Mouse (Mus musculus) erythroid progenitor cell, adult 5-6 weeks (primary cell): ENCODE results near the gene Etv4. TPM values are rescaled to one million over a fixed set of nuclear protein-coding genes. Genes with fewer than 3 reads are reported as not detected.

ENCODE experiments used
- ATAC-seq: replicated peaks from 2 replicates; pipeline ENCODE4 v1.8.0; 2016; ENCODE audit warnings: moderate number of reproducible peaks, mild to moderate bottlenecking, moderate TSS enrichment, inconsistent platforms; ENCODE audit not compliant: poor library complexity, low FRiP score, severe bottlenecking
- total RNA-seq, 2 experiments: library from RNA; stranded (forward) in 1 of 2; stranded (reverse) in 1 of 2; fragments of 150-400 nt in 1 of 2; fragments of 186-747, 209-891 nt in 1 of 2; gene quantifications; 2 replicates each; pipeline versions ENCODE4 v1.2.3 to v1.2.4; 2015 to 2017; ENCODE audit warnings: low replicate concordance in 2 of 2

Gene Etv4
- total RNA-seq, 2 experiments from 2014 or later = not detected

DNA sequence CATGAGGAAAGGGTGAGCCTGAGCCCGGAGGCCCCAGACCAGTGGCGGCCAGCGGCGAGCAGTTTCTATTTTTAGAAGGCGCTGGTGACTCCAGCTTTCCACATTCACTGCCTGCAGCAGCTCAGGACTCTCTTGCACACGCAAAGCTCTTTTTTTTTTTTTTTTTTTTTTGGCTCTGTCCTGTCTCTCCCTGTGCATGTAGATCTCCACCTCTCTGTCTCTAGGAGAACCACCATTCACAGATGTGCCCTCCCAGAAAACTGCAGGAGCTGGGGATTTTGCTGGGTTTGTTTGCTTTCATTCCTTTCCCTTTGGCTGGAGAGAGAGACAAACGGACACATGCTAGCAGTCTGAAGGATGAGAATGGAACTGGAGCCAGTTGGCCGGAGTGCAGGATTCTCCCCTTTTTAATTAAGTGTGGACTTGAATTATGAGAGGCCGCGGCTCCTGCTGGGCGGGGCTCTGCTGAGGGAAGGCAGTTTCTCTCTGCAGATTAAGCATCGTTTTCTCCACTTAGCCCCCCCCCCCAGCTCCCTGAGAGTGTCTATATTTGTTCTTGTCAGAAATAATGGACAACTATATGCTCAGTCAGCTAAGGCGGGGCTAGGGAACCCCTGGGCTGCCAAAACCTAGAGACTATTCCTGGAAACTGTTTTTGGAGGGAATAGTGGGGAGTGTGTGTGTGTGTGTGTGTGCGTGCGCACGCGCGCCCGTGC is 5.8 kb upstream of the Etv4 start:
- ATAC-seq = no peak

DNA sequence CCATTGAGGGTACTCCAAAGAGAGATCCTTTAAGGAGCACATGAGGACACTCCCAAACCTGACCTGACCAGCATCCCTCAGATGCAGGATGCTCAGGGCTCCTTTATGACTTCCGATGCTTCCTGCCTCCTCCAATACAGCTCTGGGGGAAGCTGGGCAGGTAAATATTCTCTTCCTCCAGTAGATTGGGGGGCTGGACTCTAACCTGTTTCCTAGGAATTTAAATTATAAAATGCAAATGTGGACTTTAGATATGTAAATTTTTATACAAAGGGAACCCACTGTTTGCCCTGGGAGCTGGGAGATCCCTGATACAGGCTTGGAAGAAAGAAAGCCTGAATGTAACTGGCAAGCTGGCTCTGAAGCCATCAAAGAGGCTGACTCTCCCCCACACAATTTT is 2.3 kb upstream of the Etv4 start:
- no peak for ATAC-seq

DNA sequence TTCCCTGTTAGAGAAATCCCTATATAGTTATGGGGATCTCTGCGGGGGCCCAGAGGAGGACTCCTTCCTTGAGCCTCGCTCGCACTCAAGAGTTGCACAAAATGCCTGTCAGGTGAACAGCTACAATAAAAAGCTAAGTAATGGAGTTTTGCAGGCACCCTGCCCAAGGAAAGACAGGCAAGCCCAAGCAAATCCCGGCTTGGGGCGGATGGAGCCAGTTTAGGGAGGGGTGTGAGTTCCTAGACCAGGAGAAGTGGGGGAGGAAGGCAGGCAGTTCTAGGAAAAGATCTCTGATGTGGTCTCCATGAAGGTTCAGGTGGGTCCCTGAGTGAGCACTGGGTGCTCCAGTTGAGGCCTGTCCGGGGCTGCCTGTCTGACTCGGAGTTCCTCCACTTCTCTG is 1.5 kb upstream of the Etv4 start:
- ATAC-seq = no peak

DNA sequence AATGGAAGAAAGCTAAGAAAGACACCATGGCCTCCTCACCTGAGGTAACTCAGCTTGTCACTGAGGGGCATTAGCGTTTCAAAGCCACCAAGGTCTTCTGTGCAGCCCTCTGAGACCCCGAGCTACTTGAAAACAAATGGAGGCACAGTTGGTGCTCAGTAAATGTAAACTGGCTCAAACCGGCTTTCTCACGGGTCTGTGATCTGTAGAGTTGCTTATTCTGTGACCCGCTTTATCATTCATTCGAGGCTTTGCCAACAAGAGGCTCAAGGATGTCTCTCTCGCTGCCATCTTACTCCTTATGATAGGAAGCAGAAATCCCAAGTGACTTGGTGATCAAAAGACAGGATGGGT is 658 bp upstream of the Etv4 start:
- no peak for ATAC-seq

DNA sequence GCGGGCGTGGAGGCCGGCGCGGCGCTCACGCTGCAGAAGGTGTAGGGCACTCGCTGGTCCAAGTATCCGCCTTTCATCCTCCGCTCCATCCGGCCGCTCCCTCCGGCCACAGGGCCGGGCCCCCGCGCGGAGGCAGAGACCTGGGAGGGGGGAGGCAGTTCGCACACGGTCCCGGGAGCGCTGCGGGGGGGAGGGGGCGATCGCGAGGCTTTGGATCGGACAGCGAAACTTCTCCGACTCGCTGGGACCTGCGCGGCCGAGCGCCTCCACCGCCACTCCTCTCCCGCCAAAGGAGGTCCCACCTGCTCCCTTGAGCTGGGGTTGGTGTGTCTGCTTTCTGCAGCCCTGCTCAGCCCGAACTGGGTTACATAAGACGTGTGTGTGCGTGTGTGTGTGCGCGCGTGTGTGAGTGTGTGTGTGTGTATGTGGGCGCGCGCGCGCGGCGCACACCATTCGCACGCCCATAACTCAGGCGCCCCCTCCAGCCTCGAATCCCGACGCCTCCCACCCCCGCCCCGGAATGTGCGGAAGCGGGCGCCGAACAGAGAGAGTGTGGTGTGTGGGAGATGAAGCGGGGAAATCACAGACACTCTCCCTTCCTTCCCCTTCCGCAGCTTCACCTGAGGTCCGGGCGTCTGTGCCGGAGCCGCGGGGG is 556 bp downstream of the Etv4 start:
- no peak for ATAC-seq

DNA sequence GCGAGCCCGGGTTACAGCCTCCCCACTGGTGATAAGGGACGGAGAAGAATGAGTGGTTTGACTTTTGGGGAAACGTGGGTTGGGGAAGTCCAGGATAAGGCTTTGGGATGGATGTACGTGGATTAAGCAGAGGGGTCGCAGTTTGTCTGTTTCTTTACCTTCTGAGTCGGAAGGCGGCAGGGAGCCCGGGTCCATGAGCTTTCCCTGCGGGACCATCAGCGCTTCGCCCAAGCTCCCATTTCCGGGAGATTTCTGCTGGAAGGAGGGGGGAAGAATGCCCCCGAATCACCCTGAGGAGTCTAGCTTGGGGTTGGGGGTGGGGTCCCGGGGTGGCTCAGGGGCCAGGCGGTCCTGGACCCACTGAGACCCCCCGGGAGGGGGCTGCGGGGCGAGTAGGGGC is 1.1 kb downstream of the Etv4 start:
- no peak for ATAC-seq

DNA sequence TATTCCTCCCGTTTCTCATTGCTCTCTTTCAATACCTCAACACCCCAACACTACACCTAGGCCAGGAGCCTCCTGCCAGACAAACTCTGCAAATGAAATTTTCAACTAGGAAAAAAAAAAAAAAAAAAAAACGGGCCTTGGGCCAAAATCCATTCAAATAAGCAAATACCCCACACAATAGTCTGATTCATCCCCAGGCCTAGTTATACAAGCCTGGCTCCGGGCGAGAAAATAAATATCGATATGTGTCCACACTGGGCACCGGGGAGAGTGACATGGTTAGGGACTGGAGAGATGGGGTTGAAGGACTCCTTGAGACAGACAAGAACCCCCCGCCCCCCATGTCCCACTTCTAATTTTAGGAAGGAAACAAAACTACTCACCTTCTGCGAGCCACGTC is 1.6 kb downstream of the Etv4 start:
- no peak for ATAC-seq

DNA sequence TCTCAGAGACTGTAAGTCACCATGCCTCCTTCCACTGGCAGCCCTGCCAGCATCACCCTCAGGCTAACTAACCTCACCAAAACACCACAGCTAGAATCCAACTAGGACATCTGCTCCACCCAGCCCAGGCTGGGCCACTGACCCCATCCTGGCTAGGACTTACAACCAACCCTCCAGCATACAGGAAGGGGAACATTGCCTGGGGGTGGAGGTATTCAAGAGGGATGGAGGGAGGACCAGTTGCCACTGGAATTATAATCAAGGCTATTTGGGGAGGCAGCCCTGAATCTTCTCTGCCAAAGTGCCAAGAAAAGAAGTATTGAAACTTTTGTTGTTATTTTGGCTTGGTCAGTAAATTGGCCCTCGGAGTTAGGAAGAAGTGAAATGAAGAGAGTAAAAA is 2.0 kb downstream of the Etv4 start:
- ATAC-seq = no peak

DNA sequence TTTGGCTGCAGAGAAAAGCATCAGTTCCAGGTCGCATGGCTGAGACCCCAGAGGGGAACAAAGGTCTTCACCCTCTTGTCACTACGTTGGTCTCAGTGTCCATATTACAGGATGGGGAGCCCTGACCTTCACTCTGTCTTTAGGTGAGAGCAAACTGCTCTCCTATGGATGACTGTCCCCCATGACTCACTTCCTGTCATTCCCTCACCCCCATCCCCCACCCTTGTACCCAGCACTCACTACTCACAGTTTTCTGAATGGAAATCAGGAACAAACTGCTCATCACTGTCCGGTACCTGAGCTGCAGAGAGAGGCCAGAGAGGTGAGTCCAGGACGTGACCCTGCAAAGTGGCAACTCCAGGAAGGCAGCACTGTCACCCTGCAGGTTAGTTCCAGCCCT is 8.3 kb downstream of the Etv4 start:
- no peak for ATAC-seq

DNA sequence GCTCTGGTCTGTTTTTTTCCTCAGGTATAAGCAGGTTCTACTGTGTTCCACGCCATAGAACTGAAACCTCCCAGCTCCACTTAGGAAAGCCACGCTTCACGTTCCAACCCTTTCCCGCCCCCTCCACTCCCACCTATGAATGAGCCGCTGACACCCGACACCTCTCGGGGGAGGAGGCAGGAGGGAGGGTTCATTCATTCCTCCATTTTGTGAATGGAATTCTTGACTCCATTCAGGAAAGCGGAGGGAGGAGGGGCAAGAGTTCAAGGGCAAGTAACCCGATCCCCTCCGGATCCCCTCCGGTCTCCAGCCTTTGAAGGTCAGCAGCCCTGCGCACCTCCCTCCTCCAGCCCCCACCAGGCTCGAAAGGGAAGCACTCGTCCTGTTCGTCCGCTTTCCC is 12.7 kb downstream of the Etv4 start:
- ATAC-seq = no peak

DNA sequence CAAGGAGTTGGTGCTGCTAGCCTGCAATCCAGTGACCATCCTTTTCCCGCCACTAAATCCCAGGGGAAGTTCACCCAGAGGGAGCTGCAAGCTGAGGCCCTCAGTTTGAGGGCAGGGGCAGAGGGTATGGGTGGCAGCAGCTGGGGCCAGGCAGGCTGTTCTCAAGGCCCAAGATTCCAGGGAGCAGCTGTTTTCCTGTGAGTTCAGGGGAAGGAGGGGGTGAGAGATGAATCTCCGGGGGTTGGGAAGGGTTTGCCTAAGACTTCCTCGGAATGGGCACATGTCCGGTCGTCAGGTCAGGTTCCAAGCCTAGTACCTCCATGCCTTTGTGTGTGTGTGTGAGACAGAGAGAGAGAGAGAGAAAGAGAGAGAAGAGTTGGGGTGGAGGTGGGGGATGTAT is 13.1 kb downstream of the Etv4 start:
- ATAC-seq = no peak

DNA sequence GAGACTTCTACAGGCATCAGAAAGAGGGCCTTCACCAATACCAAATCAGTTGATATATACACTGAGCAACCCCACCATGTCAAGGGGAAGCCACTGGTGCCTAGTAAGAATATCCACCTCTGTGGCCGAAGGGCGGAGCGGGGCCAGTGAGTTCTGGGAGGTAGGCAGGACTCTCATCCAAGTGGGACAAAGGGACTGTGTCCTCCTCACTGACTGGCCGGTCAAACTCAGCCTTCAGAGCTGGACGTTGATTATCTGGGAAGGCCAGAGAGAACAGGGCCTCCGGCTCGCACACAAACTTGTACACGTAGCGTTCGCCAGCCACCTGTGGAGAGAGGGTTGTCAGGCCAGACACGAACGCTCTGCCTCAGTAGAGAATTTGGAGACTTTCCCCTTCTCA is 14.9 kb downstream of the Etv4 start:
- no peak for ATAC-seq

DNA sequence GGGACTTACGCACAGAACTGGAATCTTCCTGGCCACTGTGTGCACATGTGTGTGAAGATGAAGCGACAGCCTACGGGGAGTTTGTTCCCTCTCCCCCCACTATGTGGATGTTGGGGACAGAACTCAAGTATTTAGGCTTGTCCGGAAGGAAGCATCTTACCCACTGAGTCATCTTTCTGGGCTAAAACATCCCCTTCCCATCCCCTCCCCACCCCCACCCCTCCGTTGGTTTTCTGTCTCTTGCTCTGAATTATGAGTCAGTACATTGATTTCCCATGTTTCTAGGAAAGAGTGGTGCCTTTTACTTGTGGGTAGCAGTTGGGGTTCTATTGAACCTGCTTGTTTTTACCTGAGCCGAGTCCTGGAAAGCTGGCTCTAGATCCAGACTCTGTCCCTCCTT is 16.4 kb downstream of the Etv4 start:
- no peak for ATAC-seq

DNA sequence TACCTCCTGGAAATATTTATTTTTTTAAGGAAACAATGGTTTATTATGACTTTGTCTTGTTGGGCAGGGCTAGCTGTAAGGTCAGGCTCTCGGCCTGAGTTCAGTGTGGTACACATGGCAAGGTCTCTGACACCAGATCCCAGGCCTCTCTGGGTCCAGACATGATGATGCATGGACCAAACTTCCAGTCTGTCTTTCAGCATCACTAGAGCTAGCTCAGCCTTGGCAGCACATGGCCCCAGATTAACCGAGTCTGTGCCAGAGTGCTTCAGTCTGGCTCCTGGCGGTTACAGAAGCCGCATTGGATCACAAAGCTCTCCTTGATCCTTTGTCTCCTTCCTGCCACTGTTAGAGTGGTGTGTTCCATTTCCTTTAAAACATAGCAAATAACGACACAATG is 17.8 kb downstream of the Etv4 start:
- ATAC-seq = no peak

DNA sequence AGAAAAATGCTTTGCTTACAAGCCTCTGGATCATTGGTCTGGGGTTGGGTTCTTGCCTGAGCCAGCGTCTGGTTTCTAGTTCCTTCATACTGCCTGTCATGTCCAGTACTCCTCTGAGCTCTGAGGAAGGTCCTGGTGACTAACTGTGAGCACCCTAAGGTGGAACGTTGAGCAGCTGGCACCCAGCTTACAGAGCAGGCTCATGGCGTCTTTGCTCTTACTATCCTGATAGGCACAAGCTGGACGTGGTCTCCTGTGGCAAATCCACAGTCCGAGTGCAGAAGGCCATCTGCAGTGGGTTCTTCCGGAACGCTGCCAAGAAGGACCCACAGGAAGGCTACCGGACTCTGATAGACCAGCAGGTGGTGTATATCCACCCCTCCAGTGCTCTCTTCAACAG is 20.6 kb downstream of the Etv4 start:
- ATAC-seq = no peak

DNA sequence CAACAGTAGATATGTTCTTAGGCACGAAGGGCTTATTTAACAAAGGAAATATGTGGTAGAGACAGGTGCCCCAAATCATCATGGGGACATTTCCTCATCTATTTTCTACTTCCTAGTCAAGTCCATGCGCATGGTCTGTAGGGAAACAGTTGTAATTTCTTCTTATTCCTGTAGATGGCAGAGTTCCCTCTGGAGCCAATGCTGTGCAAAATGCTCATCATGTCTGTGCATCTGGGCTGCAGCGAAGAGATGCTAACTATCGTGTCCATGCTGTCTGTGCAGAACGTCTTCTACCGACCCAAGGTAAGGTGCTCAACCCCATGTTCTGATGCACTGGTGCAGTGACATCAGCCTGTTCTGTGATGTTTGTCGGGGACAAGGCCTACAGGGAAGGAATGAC is 21.4 kb downstream of the Etv4 start:
- no peak for ATAC-seq

DNA sequence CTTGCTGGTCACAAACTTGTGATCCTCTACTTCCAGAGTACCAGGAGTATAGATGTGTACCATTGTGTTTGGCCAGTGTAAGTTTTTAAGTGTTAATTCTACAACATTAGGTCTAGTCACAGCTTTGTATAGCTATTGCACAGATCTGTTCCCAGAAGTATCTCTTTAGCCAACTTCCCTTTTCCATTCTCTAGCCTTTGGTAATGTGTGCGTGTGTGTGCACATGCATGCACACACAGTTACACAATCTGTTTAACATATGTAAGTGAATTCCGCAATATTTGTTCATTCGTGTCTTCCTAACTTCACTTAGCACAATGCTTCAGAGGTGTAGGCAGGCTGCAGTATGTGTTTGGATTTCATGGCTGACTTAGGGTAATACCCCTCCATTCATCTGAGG is 25.6 kb downstream of the Etv4 start:
- ATAC-seq = no peak

DNA sequence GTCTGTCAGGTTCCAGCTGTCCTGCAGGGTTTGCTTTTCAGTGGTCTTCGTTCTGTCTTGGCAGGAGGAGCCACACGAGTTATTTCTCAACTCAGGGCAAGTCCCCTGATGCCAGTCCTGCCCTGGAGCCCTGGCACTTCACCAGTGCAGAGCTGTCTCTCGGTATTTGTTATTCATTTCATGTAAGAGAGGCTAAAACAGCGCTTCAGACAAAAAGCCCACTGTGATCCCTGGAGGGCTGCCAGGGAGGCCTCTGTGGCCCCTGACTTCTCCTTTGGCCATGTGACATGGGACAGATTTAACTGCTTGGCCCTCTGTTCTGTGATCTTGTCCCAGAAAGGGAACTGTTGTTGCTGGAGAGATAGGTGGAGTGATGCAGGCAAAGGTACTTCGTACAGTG is 26.7 kb downstream of the Etv4 start:
- ATAC-seq = no peak

DNA sequence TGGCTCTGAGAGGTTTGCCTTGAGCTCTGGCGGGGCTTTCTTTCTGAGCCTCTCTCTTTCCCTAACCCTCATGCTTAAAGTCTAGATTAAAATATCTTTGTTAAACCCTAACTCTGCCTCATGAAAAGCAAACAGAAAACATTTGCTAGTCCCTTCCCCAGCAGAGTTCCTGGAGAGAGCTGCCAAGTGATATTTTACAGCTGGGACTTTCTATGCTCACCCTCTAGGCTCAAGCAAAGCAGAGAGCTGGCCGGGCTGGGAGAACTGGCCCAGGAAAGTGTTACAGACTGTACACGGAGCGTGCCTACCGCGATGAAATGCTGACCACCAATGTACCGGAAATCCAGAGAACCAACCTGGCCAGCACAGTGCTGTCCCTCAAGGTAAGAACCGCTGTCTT is 27.8 kb downstream of the Etv4 start:
- no peak for ATAC-seq

DNA sequence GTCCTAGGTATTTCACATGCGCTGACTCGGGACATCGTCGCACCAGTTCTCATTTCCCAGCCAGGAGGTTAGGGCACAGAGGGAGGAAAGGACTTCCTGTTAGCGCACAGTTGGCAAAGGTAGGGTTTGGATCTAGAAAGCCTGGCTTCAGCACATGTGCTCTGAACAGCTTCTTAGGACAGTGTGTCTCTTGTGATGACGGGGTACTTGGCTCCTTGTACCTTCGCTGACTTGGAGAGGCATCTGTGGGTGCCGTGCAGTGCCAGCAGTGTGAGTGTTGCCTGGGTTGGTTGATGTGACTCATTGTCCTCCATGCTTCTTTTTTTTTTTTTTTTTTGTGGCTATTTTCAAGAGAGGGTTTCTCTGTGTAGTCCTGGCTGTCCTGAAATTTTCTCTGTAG is 28.6 kb downstream of the Etv4 start:
- no peak for ATAC-seq

DNA sequence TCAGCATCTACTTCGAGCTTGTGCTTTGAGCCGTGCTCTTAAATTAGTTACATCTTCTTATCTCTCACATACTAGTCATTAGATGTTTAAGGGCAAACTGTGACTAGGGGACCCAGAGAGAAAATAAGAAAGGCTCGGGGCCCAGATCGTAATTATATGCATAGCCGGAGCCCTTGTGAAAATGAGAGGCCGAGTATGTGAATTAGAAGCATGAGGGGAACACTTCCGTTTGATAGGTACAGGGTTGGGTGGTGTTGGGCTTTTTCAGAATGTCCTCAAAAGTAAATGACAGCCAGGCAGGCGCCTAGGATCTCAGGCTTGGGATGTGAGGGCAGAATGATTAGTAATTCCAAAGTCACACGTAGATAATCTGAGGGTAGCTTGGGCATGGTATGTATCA is 51.6 kb downstream of the Etv4 start:
- ATAC-seq = no peak
